Mouse (Mus musculus): ENCODE results near the gene Ppp1r12b. TPM values are rescaled to one million over a fixed set of nuclear protein-coding genes. Genes with fewer than 3 reads are reported as not detected.

Gene Ppp1r12b
- polyA plus RNA-seq, 1 experiment from 2014 or later = 10.5 TPM

DNA sequence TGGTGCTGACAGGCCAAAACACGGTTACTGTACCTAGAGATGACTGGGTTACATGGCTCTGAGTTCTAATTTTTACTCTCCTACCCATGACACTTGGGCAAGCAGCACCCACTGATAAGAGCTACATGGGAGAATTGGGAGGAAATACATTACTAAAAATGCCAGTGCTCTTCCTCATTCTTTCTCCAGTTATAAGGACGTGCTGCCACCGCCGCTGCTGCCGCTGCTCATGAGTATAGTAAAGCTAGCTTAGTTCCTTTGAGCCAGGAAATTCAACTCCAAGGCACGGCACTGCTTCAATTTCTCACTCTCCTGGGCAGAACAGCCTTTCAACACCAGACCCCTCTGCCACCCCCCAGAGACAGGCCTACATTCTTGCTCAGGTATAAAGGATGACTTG is 171.3 kb downstream of the Ppp1r12b start:
- Histone ChIP-seq H3K27ac (ENCODE audit: low read length) (peak overlapping the region; percentile 81), H3K4me1 (replicated peaks; ENCODE audit: control insufficient read depth, insufficient read depth, low read length) (peaks cover 16% of the 10 kb centered on the region), H3K36me3 (ENCODE audit: control insufficient read depth, insufficient read depth, low read length) (no peaks in the 10 kb centered on the region), H3K4me3 (ENCODE audit: low read length) (no peak overlapping the region), H3K9me3 (ENCODE audit: control insufficient read depth, low read length) (no peaks in the 10 kb centered on the region), H3K9ac (ENCODE audit: low read length) (peak overlapping the region; percentile 8; the same call in 1 of the 2 replicates), H3K4me2 (ENCODE audit: low read depth, low read length) (no peak overlapping the region), H3K27me3 (ENCODE audit: control insufficient read depth, insufficient read depth, low read depth, low read length) (no peaks in the 10 kb centered on the region)
- WGBS = 40% methylated on average over 6 of the region's 6 CpGs
- peak; percentile 54; the same call in 1 of the 2 replicates for ATAC-seq (ENCODE audit: low read depth)

DNA sequence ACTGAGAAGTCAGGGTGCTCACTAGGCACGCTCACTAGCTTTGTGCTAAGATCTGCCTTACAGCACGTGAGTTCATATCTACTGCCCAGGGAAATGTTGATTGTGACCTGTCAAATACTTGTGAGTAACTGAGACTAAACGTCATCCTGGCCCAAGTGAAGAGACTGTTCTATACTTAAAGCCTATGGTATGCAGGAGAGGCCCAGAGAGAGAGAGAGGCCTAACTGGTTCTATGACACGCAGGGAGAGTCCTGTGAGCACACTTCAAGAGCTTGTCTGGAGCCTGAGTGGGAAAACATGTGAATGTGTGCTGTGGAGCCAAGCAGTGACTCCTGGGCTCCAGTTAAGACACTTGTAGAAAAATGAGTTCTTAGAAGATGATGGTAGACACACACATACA is 171.8 kb downstream of the Ppp1r12b start:
- ATAC-seq (ENCODE audit: low read depth) = peak; percentile 92
- Histone ChIP-seq H3K4me2 (ENCODE audit: low read depth, low read length) (no peak overlapping the region), H3K27ac (ENCODE audit: low read length) (peak overlapping the region; percentile 81), H3K36me3 (ENCODE audit: control insufficient read depth, insufficient read depth, low read length) (no peaks in the 10 kb centered on the region), H3K9me3 (ENCODE audit: control insufficient read depth, low read length) (no peaks in the 10 kb centered on the region), H3K4me3 (ENCODE audit: low read length) (no peak overlapping the region), H3K4me1 (replicated peaks; ENCODE audit: control insufficient read depth, insufficient read depth, low read length) (peaks cover 16% of the 10 kb centered on the region), H3K9ac (ENCODE audit: low read length) (no peak overlapping the region), H3K27me3 (ENCODE audit: control insufficient read depth, insufficient read depth, low read depth, low read length) (no peaks in the 10 kb centered on the region)
- 39% methylated on average over 4 of the region's 4 CpGs for WGBS

- no peak for ATAC-seq (ENCODE audit: low read depth)
- Histone ChIP-seq H3K9me3 (ENCODE audit: control insufficient read depth, low read length) (no peaks in the 10 kb centered on the region), H3K4me2 (ENCODE audit: low read depth, low read length) (no peak overlapping the region), H3K9ac (ENCODE audit: low read length) (no peak overlapping the region), H3K36me3 (ENCODE audit: control insufficient read depth, insufficient read depth, low read length) (no peaks in the 10 kb centered on the region), H3K27me3 (ENCODE audit: control insufficient read depth, insufficient read depth, low read depth, low read length) (no peaks in the 10 kb centered on the region), H3K4me3 (ENCODE audit: low read length) (no peak overlapping the region), H3K27ac (ENCODE audit: low read length) (no peak overlapping the region), H3K4me1 (replicated peaks; ENCODE audit: control insufficient read depth, insufficient read depth, low read length) (peaks cover 16% of the 10 kb centered on the region)
- WGBS = 87% methylated on average over 5 of the region's 5 CpGs
Observed at GRCm38 (mm10) chr1:134782797-134783196, 172.9 kb downstream of the Ppp1r12b start.

DNA sequence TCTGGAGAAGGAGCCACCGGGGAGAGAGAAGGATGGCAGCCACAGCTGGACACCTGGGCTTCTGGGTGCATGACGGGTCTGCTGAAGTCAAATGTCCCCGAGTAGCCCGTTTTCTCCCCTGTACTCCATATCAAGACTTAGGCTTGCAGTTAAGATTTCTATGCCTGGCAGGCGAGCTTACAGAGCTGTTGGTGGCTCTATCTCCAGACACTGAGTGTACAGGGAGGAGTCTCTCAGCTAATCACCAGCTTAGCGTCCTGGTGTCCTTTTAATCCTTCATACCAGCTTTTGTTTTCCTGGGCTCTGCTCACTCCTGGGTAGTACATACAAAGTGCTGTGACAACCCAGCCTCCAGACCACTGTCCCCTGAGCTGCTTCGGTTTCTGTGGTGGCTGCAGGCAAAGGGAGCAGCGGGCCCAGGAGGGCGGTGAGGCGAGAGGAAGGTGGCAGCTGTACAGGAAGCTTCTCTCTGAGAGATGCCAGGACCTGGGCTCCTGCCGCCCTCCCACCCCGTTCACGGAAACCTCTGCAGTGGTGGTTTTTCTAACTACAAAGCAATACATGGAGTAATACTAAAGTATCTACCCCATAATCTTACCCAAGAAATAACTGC is 177.7 kb downstream of the Ppp1r12b start:
- Histone ChIP-seq H3K27me3 (ENCODE audit: control insufficient read depth, insufficient read depth, low read depth, low read length) (no peaks in the 10 kb centered on the region), H3K9me3 (ENCODE audit: control insufficient read depth, low read length) (no peaks in the 10 kb centered on the region), H3K27ac (ENCODE audit: low read length) (0 out of 2 replicates have a peak overlapping the region, but pooled peaks have one; percentile 16), H3K4me2 (ENCODE audit: low read depth, low read length) (no peak overlapping the region), H3K36me3 (ENCODE audit: control insufficient read depth, insufficient read depth, low read length) (no peaks in the 10 kb centered on the region), H3K4me1 (replicated peaks; ENCODE audit: control insufficient read depth, insufficient read depth, low read length) (peaks cover 32% of the 10 kb centered on the region), H3K4me3 (ENCODE audit: low read length) (no peak overlapping the region), H3K9ac (ENCODE audit: low read length) (0 out of 2 replicates have a peak overlapping the region, but pooled peaks have one; percentile 11)
- no peak for ATAC-seq (ENCODE audit: low read depth)
- 67% methylated on average over 13 of the region's 13 CpGs for WGBS

DNA sequence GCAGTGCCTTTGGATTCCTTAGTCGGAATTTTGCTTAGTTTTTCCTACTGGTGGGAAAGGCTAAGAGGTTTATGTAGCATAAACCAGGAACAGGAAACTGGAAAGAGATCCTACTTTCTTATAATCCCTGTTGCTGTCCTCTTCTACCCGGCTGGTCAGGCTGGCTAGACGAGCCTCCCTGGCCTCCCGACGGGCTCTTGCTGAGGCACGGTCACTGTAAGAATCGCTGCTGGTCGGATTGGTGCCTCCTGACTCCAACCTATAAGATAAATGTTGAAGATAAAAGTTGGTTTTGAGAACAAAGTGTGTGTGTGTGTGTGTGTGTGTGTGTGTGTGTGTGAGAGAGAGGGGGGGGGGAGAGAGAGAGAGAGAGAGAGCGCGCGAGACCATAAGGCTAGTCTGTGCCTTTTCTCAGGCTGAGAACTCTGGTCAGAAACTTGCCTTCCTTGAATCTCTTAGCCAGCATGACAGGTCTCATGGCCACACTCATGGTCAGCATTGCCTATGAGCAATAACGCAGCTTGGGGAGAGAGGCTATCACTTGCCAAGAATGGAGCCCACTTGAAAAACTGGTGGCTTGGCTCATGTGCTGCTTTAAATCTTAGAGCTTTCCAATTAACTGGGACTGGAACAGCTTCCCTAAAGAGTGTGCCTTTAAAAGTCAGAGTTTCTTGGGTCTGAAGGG is 178.4 kb downstream of the Ppp1r12b start:
- H3K27ac ChIP-seq (ENCODE audit: low read length) = no peak overlapping the region
- H3K9ac ChIP-seq (ENCODE audit: low read length) = no peak overlapping the region
- WGBS = 66% methylated on average over 12 of the region's 12 CpGs
- peaks cover under 1% of the 10 kb centered on the region; the same call in 1 of the 2 replicates for H3K36me3 ChIP-seq (ENCODE audit: control insufficient read depth, insufficient read depth, low read length)
- no peaks in the 10 kb centered on the region for H3K9me3 ChIP-seq (ENCODE audit: control insufficient read depth, low read length)
- peaks cover 38% of the 10 kb centered on the region for H3K4me1 ChIP-seq (replicated peaks; ENCODE audit: control insufficient read depth, insufficient read depth, low read length)
- H3K27me3 ChIP-seq (ENCODE audit: control insufficient read depth, insufficient read depth, low read depth, low read length) = no peaks in the 10 kb centered on the region
- ATAC-seq (ENCODE audit: low read depth) = no peak
- no peak overlapping the region for H3K4me2 ChIP-seq (ENCODE audit: low read depth, low read length)
- H3K4me3 ChIP-seq (ENCODE audit: low read length) = no peak overlapping the region

GRCm38 (mm10) chr1:134775631-134776030 is 180.1 kb downstream of the Ppp1r12b start:
- WGBS = 30% methylated on average over 3 of the region's 3 CpGs
- H3K4me3 ChIP-seq (ENCODE audit: low read length) = no peak overlapping the region
- no peaks in the 10 kb centered on the region for H3K27me3 ChIP-seq (ENCODE audit: control insufficient read depth, insufficient read depth, low read depth, low read length)
- no peak overlapping the region for H3K4me2 ChIP-seq (ENCODE audit: low read depth, low read length)
- no peaks in the 10 kb centered on the region for H3K9me3 ChIP-seq (ENCODE audit: control insufficient read depth, low read length)
- peak overlapping the region; percentile 91; the same call in 1 of the 2 replicates for H3K27ac ChIP-seq (ENCODE audit: low read length)
- peaks cover 52% of the 10 kb centered on the region for H3K4me1 ChIP-seq (replicated peaks; ENCODE audit: control insufficient read depth, insufficient read depth, low read length)
- H3K36me3 ChIP-seq (ENCODE audit: control insufficient read depth, insufficient read depth, low read length) = peaks cover 3% of the 10 kb centered on the region; the same call in 1 of the 2 replicates
- no peak overlapping the region for H3K9ac ChIP-seq (ENCODE audit: low read length)
- no peak for ATAC-seq (ENCODE audit: low read depth)

GRCm38 (mm10) chr1:134774728-134775287 is 180.9 kb downstream of the Ppp1r12b start:
- Histone ChIP-seq H3K36me3 (ENCODE audit: control insufficient read depth, insufficient read depth, low read length) (peaks cover 6% of the 10 kb centered on the region; the same call in 1 of the 2 replicates), H3K9me3 (ENCODE audit: control insufficient read depth, low read length) (no peaks in the 10 kb centered on the region), H3K27me3 (ENCODE audit: control insufficient read depth, insufficient read depth, low read depth, low read length) (no peaks in the 10 kb centered on the region), H3K4me1 (replicated peaks; ENCODE audit: control insufficient read depth, insufficient read depth, low read length) (peaks cover 53% of the 10 kb centered on the region), H3K9ac (ENCODE audit: low read length) (no peak overlapping the region), H3K27ac (ENCODE audit: low read length) (peak overlapping the region; percentile 91), H3K4me3 (ENCODE audit: low read length) (no peak overlapping the region), H3K4me2 (ENCODE audit: low read depth, low read length) (no peak overlapping the region)
- 35% methylated on average over 6 of the region's 6 CpGs for WGBS
- ATAC-seq (ENCODE audit: low read depth) = peak; percentile 49

GRCm38 (mm10) chr1:134774247-134774646 is 181.5 kb downstream of the Ppp1r12b start:
- Histone ChIP-seq H3K36me3 (ENCODE audit: control insufficient read depth, insufficient read depth, low read length) (peaks cover 6% of the 10 kb centered on the region; the same call in 1 of the 2 replicates), H3K27me3 (ENCODE audit: control insufficient read depth, insufficient read depth, low read depth, low read length) (no peaks in the 10 kb centered on the region), H3K9ac (ENCODE audit: low read length) (no peak overlapping the region), H3K4me1 (replicated peaks; ENCODE audit: control insufficient read depth, insufficient read depth, low read length) (peaks cover 53% of the 10 kb centered on the region), H3K9me3 (ENCODE audit: control insufficient read depth, low read length) (no peaks in the 10 kb centered on the region), H3K27ac (ENCODE audit: low read length) (peak overlapping the region; percentile 91), H3K4me3 (ENCODE audit: low read length) (no peak overlapping the region), H3K4me2 (ENCODE audit: low read depth, low read length) (no peak overlapping the region)
- WGBS = 62% methylated on average over 2 of the region's 2 CpGs
- ATAC-seq (ENCODE audit: low read depth) = peak; percentile 53

DNA sequence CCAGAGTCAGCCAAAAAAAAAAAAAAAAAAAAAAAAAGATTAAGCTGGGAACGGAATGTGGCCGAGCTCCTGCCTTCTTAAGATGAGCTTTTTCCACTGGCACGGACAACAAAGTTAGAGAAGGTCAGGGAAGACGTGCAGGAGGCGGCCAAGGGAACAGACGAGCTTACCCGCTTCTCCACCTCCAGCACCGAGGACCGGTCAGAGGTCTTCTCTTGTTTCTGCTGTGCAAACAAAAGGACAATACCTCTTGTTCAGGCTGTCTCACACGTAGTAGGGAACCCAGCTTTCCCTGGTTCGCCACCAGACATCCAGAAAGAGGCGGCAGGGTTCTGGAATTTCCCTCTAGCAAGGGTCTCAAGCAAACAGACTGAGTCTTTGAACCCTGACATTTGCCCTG is 182.5 kb downstream of the Ppp1r12b start:
- H3K27me3 ChIP-seq (ENCODE audit: control insufficient read depth, insufficient read depth, low read depth, low read length) = no peaks in the 10 kb centered on the region
- peaks cover 53% of the 10 kb centered on the region for H3K4me1 ChIP-seq (replicated peaks; ENCODE audit: control insufficient read depth, insufficient read depth, low read length)
- 32% methylated on average over 12 of the region's 12 CpGs for WGBS
- peak; percentile 19; the same call in 1 of the 2 replicates for ATAC-seq (ENCODE audit: low read depth)
- H3K9me3 ChIP-seq (ENCODE audit: control insufficient read depth, low read length) = no peaks in the 10 kb centered on the region
- H3K4me2 ChIP-seq (ENCODE audit: low read depth, low read length) = no peak overlapping the region
- H3K9ac ChIP-seq (ENCODE audit: low read length) = peak overlapping the region; percentile 51; the same call in 1 of the 2 replicates
- H3K4me3 ChIP-seq (ENCODE audit: low read length) = no peak overlapping the region
- peak overlapping the region; percentile 91 for H3K27ac ChIP-seq (ENCODE audit: low read length)
- peaks cover 8% of the 10 kb centered on the region; the same call in 1 of the 2 replicates for H3K36me3 ChIP-seq (ENCODE audit: control insufficient read depth, insufficient read depth, low read length)

Data from lung, embryonic 16.5 days (tissue).